Mouse (Mus musculus) bone marrow, adult 2 months (tissue): ENCODE measurements around the gene Cks1b.

ENCODE experiments used
- CTCF ChIP-seq: fragments of 200-500 bp; IDR thresholded peaks from 2 replicates; pipeline ENCODE4 v1.5.1; 2011; ENCODE audit warnings: low read length, control low read depth; ENCODE audit not compliant: control insufficient read depth, insufficient read depth
- POLR2A ChIP-seq: fragments of 200-500 bp; IDR thresholded peaks from 2 replicates; pipeline ENCODE4 v1.6.1; 2011; ENCODE audit warnings: low read depth, mild to moderate bottlenecking, control low read depth, low read length, borderline replicate concordance; ENCODE audit not compliant: control insufficient read depth

DNA sequence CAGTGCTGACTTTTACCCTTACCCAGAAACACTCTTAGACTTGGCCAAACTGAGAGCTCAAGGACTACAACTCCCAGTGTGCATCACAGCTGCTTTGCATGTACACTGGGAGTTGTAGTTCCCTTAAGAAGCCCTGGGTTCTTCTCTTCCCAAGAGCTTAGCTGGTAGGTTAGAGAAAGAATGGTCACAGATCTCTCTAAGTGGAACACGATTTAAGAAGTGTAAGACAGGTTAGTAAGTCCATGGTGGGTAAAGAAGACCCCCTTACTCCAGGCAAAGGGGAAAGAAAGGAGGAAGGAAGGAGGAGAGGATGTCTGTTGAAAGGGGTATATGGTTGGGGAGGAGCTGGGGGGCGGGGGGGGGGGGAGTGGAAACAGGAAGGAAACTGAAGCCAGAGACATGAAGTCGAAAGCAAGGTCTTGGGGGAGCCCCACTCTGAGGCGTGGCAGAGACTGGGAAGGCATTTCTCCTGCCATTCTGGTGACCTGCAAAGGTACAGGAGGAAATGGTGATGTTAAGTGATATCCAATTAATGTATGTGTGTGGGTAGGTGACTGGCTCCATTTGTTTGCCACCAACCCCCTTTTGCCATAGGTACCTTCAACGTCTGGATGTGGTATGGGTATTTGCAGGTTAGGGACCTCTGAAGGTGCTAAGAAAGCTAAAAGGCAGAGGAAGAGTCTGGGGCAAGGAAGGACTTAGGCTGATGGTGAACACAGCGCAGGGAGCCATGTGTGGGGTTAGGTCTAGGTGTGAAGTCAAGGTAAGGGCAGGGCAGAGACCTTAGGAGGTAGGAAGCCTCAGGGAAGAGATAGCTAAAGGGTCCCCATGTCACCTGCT is 29.1 kb downstream of the Cks1b start:
- TF ChIP-seq CTCF (no peak), POLR2A (no peak)
